Mouse (Mus musculus): ENCODE measurements around the gene Gm49380. TPM values are rescaled to one million over a fixed set of nuclear protein-coding genes. Genes with fewer than 3 reads are reported as not detected.

The Gm49380 gene
- total RNA-seq, 2 experiments from 2014 or later, result 0.10 to 0.12 TPM

DNA sequence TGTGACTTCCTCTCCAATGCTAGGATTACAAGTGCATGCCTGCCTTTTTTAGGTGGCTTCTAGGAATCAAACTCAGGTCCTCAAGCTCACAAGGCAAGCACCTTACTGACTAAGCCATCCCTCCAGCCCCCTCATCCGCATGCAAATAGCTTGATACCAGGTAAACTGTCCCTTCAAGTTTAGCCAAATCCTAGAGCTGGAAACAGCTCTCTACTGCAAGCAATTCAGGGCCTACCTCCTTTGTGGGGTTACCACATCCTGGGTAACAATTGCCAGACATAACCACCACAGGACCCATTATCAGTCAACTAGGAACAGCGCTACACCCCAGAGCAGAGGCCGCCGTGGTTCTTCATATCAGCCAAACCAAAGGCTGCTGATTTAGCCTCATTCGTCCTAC is 82.2 kb downstream of the Gm49380 start:
- no peak for DNase-seq
- intact Hi-C loops (cut with DNase I), result no loop called here

DNA sequence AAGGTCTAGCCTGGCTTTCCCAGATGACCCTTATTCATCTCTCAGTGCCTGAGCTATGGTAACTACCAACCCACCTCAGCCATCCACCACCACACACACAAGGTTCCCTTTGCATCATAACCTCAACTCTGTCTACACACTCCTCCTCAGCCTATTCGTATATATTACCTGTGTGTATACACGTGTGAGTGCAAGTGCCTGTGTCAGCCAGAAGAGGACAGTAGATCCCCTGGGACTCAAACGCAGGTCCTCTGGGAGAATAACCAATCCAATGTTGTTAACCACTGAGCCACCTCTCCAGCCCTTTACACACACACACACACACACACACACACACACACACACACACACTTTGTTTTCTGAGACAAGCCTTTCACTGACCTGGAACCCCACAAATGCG is 82.7 kb downstream of the Gm49380 start:
- no peak for DNase-seq
- intact Hi-C loops (cut with DNase I), result no loop called here

DNA sequence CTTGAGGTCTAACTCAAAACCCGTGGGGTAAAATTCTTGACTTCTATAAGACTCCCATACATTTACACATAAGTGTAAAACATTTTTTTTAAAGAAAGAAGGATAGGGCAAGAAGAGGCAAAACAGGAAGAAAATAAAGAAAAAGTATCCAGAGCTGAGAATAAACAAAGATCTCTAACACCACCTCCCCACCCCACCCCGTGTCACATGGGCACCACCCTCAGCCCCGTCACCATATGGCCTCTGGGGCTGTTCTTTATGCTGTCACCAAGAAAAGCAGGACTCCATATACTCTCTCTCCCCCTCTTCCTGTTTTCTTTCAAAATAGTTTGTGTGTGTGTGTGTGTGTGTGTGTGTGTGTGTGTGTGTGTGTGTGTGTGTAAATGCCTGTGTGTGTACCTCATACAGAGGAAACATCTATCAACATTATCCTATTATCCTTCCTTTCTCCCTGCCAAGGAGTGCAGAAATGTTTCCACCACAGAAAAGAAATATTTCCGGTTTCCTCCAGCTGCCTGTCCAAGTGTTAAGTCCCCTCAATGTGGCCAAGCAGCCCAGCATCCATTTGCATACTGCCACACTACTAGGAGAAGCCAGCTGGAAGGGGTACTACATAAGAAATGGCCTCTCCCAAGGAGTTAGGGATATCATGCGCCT is 83.6 kb downstream of the Gm49380 start:
- intact Hi-C loops (cut with DNase I), result no loop called here
- no peak for DNase-seq

DNA sequence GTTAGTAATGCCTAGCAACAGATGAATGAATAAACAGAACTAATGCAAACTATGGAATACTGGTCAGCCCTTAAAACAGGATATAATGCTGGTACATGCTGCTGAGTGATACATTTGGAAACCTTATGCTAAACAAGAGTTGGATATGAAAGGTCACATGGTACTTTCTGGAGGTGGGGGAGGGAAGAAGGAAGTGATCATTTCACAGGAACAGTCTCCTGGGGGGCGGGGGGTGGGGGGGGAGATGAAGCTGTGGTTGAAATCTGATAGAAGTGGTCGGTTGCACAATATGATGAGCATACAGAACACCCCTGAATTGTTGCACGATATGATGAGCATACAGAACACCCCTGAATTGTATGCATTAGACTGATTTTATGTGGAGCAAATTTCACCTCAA is 89.2 kb downstream of the Gm49380 start:
- DNase-seq, result no peak
- intact Hi-C loops (cut with DNase I), result no loop called here

DNA sequence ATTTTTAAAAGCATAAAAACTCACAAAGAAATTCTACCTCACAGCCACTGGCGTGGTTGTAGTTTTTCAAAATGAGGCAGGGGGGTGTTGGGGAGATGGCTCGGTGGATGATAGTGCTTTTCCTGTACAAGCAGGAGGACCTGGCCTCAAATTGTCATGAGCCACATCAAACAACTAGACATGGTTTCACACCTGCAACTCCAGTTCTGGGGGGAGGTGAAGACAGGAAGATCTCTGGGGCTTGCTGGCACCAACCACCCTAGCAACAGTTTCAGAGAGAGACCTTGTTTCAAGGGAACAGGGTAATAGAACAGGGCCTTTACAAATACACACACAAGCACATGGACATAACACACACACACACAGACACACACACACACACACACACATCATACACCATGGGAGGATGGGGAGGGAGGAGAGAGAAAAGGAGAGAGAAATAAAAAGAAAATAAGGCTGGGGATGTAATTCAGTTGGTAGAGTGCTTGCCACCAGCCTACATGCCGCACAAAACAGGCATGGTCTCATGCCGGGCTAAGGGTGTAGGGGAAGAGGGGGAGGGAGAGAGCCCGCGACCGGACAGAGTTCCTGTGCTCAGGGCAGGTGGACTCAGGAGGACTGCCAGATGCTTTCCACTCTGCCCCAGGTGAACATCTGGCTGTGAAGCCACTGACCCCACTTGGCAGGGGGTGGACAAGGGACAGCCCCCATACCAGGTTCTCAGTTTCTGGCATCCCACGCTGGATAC is 91.0 kb downstream of the Gm49380 start:
- DNase-seq, result no peak
- intact Hi-C loops (cut with DNase I), result no loop called here

DNA sequence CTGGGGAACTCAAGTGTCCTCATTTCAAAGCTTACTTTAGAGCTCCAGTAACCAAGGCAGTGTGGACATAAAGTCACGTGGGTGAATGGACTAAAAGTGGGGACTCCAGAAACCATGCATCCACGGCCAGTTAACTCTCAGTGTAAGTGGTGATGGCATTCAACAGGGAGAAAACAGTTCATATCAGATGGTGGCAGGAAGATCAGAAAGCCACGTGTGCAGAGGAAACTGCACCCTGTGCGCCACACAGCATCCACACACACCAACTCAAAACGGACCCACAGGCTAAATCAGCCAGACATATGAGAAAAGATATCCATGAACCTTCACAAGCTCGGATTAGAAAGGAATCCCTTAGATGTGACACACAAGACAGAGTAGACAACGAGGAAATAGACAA is 93.3 kb downstream of the Gm49380 start:
- intact Hi-C loops (cut with DNase I), result no loop called here
- no peak for DNase-seq

DNA sequence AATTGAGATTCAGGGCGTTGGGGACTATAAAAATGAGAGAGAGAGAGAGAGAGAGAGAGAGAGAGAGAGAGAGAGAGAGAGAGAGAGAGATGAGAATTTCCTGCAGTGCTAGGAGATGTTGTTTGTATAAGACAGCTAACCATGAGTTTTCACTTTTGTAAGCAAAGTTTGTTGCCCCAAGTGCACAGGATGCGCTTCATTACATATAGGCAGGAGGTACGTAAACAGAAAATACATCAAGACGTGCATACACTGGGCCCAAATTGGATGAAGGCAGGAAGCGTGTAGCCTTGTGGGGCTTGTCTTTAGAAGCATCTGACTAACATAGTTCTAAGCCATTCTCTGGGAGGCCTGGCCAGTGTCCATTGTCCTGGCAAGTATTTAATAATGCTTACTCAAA is 95.5 kb downstream of the Gm49380 start:
- no peak for DNase-seq
- intact Hi-C loops (cut with DNase I), result no loop called here

Other genes with a start within 250 kb of the Gm49380 start
- gene Thy1, start 70.1 kb downstream of the Gm49380 start, total RNA-seq (2021), result 10 to 100 TPM; 31.3 to 32.3 TPM
- gene Usp2, start 46.5 kb downstream of the Gm49380 start, total RNA-seq (2021), result 100 to 1,000 TPM; 102 to 150 TPM
- not detected for gene Mfrp, start 11.8 kb downstream of the Gm49380 start, total RNA-seq (2021)
- 10 to 100 TPM; 15.5 to 21.3 TPM for gene C1qtnf5, start 6.3 kb downstream of the Gm49380 start, total RNA-seq (2021)
- gene Rnf26, start within 50 bp of the Gm49380 start, total RNA-seq (2021), result 10 to 100 TPM; 18.1 TPM
- gene Mcam, start 21.0 kb upstream of the Gm49380 start, total RNA-seq (2021), result 100 to 1,000 TPM; 147 to 156 TPM
- gene Cbl, start 120.5 kb upstream of the Gm49380 start, total RNA-seq (2021), result 10 to 100 TPM; 30.9 to 31.3 TPM
- gene Ccdc153, start 127.2 kb upstream of the Gm49380 start, total RNA-seq (2021), result not detected
- 1 to 10 TPM; 2.3 to 3.3 TPM for gene Pdzd3, start 138.0 kb upstream of the Gm49380 start, total RNA-seq (2021)
- 10 to 100 TPM; 14.9 to 18.3 TPM for gene Nlrx1, start 155.1 kb upstream of the Gm49380 start, total RNA-seq (2021)
- gene Abcg4, start 175.1 kb upstream of the Gm49380 start, total RNA-seq (2021), result 1 to 10 TPM; 1.0 to 1.5 TPM
- gene Hinfp, start 192.2 kb upstream of the Gm49380 start, total RNA-seq (2021), result 10 to 100 TPM; 10.0 to 11.1 TPM
- gene C2cd2l, start 206.8 kb upstream of the Gm49380 start, total RNA-seq (2021), result 10 to 100 TPM; 14.2 to 17.6 TPM
- 10 to 100 TPM; 21.1 to 25.2 TPM for gene Dpagt1, start 212.5 kb upstream of the Gm49380 start, total RNA-seq (2021)
- gene H2afx, start 221.2 kb upstream of the Gm49380 start, total RNA-seq (2021), result 10 to 100 TPM; 54.1 to 57.9 TPM
- gene Hmbs, start 230.7 kb upstream of the Gm49380 start, total RNA-seq (2021), result 10 to 100 TPM; 54.2 to 55.2 TPM
- gene Vps11, start 248.2 kb upstream of the Gm49380 start, total RNA-seq (2021), result 10 to 100 TPM; 22.4 to 22.8 TPM